Mouse (Mus musculus) neural tube, embryonic 12.5 days (tissue): ENCODE measurements around the gene Tmem220. TPM values are rescaled to one million over a fixed set of nuclear protein-coding genes. Genes with fewer than 3 reads are reported as not detected.

Source experiments
- ATAC-seq: fragments of 200-750 bp; cut with Nextera tagmentation; 2 replicates; pipeline ENCODE4 v1.8.0; 2017; ENCODE audit warnings: low read depth, mild to moderate bottlenecking, moderate TSS enrichment, moderate library complexity; ENCODE audit not compliant: low FRiP score
- H3K27ac ChIP-seq: fragments of 300-500 bp; sonication (generic); 2 replicates; pipeline ENCODE4 v1.5.1; 2016
- H3K27me3 ChIP-seq: fragments of 300-500 bp; sonication (generic); replicated peaks from 2 replicates; pipeline ENCODE4 v1.6.1; 2016; ENCODE audit warnings: mild to moderate bottlenecking
- H3K36me3 ChIP-seq: fragments of 300-500 bp; sonication (generic); 2 replicates; pipeline ENCODE4 v1.6.1; 2016; ENCODE audit warnings: mild to moderate bottlenecking
- H3K4me1 ChIP-seq: fragments of 300-500 bp; sonication (generic); 2 replicates; pipeline ENCODE4 v1.6.1; 2016
- H3K4me2 ChIP-seq: fragments of 300-500 bp; sonication (generic); replicated peaks from 2 replicates; pipeline ENCODE4 v1.6.1; 2016; ENCODE audit warnings: mild to moderate bottlenecking
- H3K4me3 ChIP-seq: fragments of 300-500 bp; sonication (generic); 2 replicates; pipeline ENCODE4 v1.5.1; 2016
- H3K9ac ChIP-seq: fragments of 300-500 bp; sonication (generic); 2 replicates; pipeline ENCODE4 v1.6.1; 2016; ENCODE audit warnings: mild to moderate bottlenecking
- H3K9me3 ChIP-seq: fragments of 300-500 bp; sonication (generic); 2 replicates; pipeline ENCODE4 v1.6.1; 2016; ENCODE audit warnings: mild to moderate bottlenecking
- WGBS: fragments of 180-500 bp; shearing (Covaris S2); methylation state at CpG from one replicate; pipeline ENCODE4 v1.1.7; 2016; 5-methylcytosine and 5-hydroxymethylcytosine counted together
- polyA plus RNA-seq: library from polyadenylated mRNA; unstranded; fragments of >200 nt; fragmentation: Nextera tagmentation; extraction: Ambion mirVana; gene quantifications from 2 replicates; pipeline ENCODE4 v1.2.1, GENCODE M21; 2016

Gene Tmem220
- polyA plus RNA-seq, 1 experiment from 2014 or later = 1.1 TPM

DNA sequence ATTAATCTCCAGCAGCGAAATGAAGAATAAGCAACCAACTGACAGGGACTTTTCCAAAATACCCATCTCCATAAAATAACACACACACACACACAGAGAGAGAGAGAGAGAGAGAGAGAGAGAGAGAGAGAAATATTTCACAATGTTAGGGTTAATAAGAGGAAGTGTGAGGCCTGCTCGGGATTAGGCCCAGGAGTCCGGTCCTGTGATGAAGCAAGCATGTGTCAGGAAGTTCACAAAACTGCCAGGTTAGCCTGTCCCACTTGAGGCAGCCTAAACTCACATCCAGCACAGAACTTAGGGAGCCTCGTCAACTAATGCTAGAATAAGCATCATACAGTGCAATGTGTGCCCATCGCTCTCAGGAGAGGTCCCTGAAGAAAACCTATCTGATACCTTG is 22.2 kb downstream of the Tmem220 start:
- H3K9me3 ChIP-seq = no peaks in the 10 kb centered on the region
- no peak overlapping the region for H3K4me3 ChIP-seq
- peaks cover 14% of the 10 kb centered on the region for H3K36me3 ChIP-seq
- peaks cover 4% of the 10 kb centered on the region for H3K4me1 ChIP-seq
- WGBS = 94% methylated on average over 5 of the region's 5 CpGs
- H3K27me3 ChIP-seq = no peaks in the 10 kb centered on the region
- no peak overlapping the region for H3K4me2 ChIP-seq
- no peak overlapping the region for H3K9ac ChIP-seq
- no peak for ATAC-seq
- H3K27ac ChIP-seq = no peak overlapping the region

DNA sequence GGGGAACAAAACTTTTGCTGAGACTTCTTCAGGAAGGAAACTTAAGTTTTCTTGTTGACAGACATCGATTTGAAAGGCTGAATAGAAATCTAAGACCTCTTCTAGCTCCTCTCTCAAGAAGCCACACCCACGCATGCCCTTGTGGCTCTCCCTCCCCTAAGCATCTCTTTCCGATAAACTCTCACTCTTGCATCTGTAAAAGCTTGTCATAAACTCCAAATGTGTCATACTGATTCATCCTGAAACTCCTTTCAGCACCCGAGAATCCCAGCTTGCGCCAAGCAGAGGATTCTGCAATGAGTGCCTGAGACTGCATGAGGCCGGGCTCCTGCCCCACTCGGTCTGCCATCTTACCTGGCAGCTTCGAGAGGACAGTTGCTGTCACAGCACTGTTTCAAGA is 23.5 kb downstream of the Tmem220 start:
- WGBS = 92% methylated on average over 8 of the region's 8 CpGs
- peaks cover 10% of the 10 kb centered on the region for H3K4me1 ChIP-seq

DNA sequence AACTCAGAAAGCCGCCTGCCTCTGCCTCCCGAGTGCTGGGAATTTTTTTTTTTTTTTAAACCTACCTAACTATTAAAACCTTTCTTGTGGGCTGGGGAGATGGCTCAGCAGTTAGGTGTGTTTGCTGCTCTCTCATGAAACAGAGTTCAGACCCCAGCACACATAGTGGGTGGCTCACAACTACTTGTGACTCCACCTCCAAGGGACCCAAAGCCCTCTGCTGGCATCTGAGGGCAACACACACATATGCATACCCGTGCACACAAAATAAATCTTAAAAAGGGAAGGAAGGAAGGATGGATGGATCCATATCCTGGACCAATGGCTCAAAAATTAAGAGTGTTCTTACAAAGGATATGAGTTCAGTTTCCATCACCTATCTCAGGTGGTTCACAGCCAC is 24.3 kb downstream of the Tmem220 start:
- no peak overlapping the region for H3K27ac ChIP-seq
- H3K4me3 ChIP-seq = no peak overlapping the region
- H3K4me2 ChIP-seq = no peak overlapping the region
- WGBS = 92% methylated on average over 3 of the region's 3 CpGs
- H3K36me3 ChIP-seq = peaks cover 14% of the 10 kb centered on the region
- no peak overlapping the region for H3K9ac ChIP-seq
- ATAC-seq = no peak
- no peaks in the 10 kb centered on the region for H3K27me3 ChIP-seq
- no peaks in the 10 kb centered on the region for H3K9me3 ChIP-seq
- peaks cover 16% of the 10 kb centered on the region for H3K4me1 ChIP-seq

More for the DNA sequence above, 23.5 kb downstream of the Tmem220 start:
- Histone ChIP-seq H3K4me3 (no peak overlapping the region), H3K36me3 (peaks cover 14% of the 10 kb centered on the region), H3K4me2 (no peak overlapping the region), H3K27me3 (no peaks in the 10 kb centered on the region), H3K9ac (no peak overlapping the region), H3K9me3 (no peaks in the 10 kb centered on the region), H3K27ac (no peak overlapping the region)
- no peak for ATAC-seq

DNA sequence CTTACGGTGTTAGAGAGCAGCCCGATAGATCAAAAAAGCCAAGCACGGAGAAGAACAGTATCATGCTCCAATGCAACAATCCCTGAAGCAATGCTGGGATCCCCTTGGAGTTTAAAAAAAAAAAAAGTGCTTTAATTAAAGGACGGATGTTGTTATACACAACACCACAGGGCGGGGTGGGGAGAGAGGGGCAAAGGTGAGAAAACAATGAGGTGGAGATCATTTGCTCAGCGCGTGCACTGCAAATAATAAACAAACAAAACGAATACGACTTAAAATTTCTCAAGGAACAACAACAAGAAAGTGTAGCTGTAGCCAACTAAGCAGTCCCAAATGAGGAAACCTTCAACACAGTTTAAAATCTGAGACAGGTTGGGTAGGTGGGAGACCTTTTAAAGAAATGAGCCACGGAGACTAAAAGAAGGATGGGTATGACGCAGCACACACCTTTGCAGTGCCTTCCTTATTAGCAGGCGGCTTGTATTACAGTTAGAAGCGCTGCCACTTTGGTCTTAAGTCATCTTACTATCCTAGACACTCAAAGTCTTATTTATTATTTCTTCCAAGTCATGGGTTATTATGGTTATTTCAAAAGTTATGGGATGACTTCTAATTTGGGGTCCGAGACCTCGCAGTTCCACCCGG is 26.8 kb downstream of the Tmem220 start:
- Histone ChIP-seq H3K36me3 (peaks cover 22% of the 10 kb centered on the region), H3K4me2 (peak overlapping the region; percentile 77), H3K4me1 (peaks cover 16% of the 10 kb centered on the region), H3K27ac (peak overlapping the region; percentile 60; the same call in 1 of the 2 replicates), H3K9me3 (no peaks in the 10 kb centered on the region), H3K4me3 (peak overlapping the region; percentile 90), H3K9ac (peak overlapping the region; percentile 79), H3K27me3 (no peaks in the 10 kb centered on the region)
- peak; percentile 55; the same call in 1 of the 2 replicates for ATAC-seq
- 9% methylated on average over 16 of the region's 16 CpGs for WGBS

DNA sequence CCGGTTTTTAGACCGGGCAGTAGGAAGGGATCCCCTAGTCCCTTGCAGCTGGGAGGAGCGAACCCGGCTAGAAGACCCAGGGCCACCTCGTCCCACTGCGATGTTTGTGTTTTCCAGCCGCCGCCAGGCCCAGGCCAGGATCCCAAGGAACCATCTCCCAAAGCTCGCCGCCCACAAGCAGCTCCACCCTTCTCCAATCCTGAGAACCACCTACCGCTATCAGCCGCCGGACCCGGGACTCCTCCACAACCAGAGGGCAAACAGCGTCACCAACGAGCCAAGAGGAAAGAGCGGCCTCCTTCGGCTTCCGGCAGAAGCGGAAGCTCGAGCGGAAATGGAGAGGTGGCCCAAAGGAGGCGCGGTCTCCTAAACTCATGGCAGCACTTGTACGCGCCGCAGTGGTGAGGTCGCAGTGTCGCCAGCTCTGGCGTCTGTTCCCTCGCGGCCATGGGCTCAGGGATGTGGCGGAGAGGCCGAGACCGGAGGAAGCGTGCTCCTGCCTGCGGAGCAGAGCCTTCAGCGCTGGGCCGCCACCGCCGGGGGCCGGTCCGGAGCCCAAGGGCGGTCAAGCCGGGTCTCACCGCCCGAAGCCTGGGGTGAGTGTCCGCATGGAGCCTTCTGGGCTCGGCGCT is 27.5 kb downstream of the Tmem220 start, which contains the start of the genes Adprm and Sco1:
Gene Adprm, minus strand, starts transcription at position 274 of the 632 bp plus-strand sequence.
Gene Sco1, plus strand, starts transcription at position 350 of the 632 bp plus-strand sequence.
- H3K4me2 ChIP-seq = peak within 1 kb of the TSS; percentile 77
- no peaks in the 10 kb centered on the region for H3K27me3 ChIP-seq
- H3K9me3 ChIP-seq = no peaks in the 10 kb centered on the region
- ATAC-seq = peak; percentile 92
- peak within 1 kb of the TSS; percentile 90 for H3K4me3 ChIP-seq
- H3K4me1 ChIP-seq = peaks cover 16% of the 10 kb centered on the region
- peak within 1 kb of the TSS; percentile 60 for H3K27ac ChIP-seq
- H3K36me3 ChIP-seq = peaks cover 26% of the 10 kb centered on the region
- peak within 1 kb of the TSS; percentile 79 for H3K9ac ChIP-seq
- under 1% methylated on average over 50 of the region's 50 CpGs for WGBS

DNA sequence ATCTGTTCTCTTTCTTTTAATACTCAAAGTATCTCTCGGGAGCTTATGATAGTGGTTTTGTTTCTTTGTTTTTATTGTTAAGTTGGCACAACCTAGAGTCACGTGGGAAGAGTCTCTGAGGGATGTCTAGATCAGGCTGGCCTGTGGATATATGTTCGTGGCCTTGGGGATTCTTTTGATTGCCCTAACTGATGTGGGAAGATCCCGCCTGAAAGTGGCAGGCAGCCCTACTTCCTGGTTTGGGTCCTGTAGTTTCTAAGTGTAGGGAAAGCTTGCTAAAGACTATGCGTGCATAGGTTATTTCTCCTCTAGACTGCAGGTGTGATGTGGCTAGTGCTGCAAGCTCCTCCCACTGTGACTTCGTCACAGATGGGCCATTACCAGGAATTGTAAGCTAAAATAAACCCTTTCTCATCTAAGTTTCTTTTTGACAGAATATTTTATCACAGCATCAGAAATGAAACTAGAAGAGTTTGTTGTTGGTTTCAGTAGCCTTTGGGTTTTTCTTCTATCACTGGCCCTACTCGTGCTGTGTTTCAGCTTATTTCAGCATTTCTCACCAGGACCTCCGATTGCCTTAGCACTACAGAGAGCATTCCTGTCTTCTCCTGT is 29.9 kb downstream of the Tmem220 start:
- peaks cover 16% of the 10 kb centered on the region for H3K4me1 ChIP-seq
- H3K9me3 ChIP-seq = no peaks in the 10 kb centered on the region
- no peak overlapping the region for H3K9ac ChIP-seq
- ATAC-seq = no peak
- H3K4me3 ChIP-seq = no peak overlapping the region
- H3K4me2 ChIP-seq = no peak overlapping the region
- 92% methylated on average over 8 of the region's 8 CpGs for WGBS
- no peaks in the 10 kb centered on the region for H3K27me3 ChIP-seq
- H3K36me3 ChIP-seq = peaks cover 42% of the 10 kb centered on the region
- no peak overlapping the region for H3K27ac ChIP-seq

DNA sequence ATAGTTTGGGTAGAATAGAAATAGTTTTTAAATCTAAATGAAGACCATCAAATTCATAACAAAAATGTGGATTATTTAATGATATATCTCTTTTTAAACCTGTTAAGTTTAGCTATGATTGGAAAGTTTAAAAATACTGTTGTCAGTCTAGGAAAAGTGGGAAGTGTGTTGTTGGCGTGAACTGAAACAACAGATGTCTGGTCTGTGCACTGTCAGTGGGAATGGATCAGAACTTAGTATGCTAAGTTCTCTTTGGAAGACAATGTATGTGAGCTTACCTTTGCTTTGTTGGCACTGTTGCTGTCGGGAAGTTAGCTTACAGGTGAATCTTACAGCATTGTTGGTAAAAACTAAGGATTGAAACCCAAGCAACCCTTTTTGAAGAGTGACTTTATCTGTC is 36.4 kb downstream of the Tmem220 start:
- no peak overlapping the region for H3K4me2 ChIP-seq
- H3K27me3 ChIP-seq = no peaks in the 10 kb centered on the region
- H3K9me3 ChIP-seq = no peaks in the 10 kb centered on the region
- 94% methylated on average over 2 of the region's 2 CpGs for WGBS
- H3K4me1 ChIP-seq = no peaks in the 10 kb centered on the region
- H3K27ac ChIP-seq = no peak overlapping the region
- H3K36me3 ChIP-seq = peaks cover 79% of the 10 kb centered on the region
- no peak overlapping the region for H3K4me3 ChIP-seq
- no peak overlapping the region for H3K9ac ChIP-seq
- no peak for ATAC-seq

DNA sequence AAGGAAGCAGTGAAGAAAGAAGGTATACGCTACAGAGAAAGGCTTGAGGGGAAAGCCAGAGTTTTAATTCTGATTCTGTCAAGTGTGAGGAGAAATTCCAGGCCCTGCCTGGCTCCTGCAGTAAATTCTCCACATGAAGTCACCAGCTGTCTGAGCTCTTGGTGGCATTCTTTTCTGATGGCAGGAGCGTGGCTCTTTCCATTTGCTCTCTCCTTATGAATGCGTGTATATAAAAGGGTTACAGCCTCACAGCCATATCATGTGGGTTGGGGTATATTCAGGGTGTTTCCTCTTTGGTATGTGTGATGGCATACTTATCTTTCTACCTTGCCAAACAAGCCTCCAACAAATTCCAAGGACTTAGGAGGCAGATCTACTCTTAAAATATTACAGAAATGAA is 37.8 kb downstream of the Tmem220 start:
- Histone ChIP-seq H3K9ac (no peak overlapping the region), H3K4me2 (no peak overlapping the region), H3K4me1 (no peaks in the 10 kb centered on the region), H3K27me3 (no peaks in the 10 kb centered on the region), H3K9me3 (no peaks in the 10 kb centered on the region), H3K27ac (no peak overlapping the region), H3K36me3 (peaks cover 74% of the 10 kb centered on the region), H3K4me3 (no peak overlapping the region)
- 94% methylated on average over 3 of the region's 3 CpGs for WGBS
- no peak for ATAC-seq

DNA sequence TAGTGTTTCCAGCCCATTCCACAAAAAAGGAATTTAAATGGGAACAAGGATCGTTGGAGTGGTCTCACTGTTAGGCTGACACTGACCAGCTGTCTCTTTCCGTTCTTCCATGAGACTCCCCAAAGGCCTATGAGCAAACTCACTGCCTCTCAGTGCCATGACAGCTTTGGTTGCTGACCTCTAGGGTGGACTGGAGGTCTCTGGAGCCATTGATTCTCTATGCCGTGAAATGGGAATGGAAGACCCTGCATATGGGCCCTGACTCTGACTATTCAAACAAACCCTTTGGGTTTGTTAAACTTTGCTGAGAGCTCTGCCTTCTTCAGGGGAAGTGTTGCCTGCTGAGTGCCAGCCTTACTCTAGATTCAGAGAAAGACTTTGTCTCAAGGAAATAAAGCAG is 42.8 kb downstream of the Tmem220 start:
- ATAC-seq = no peak
- Histone ChIP-seq H3K27me3 (no peaks in the 10 kb centered on the region), H3K36me3 (peaks cover 40% of the 10 kb centered on the region)

DNA sequence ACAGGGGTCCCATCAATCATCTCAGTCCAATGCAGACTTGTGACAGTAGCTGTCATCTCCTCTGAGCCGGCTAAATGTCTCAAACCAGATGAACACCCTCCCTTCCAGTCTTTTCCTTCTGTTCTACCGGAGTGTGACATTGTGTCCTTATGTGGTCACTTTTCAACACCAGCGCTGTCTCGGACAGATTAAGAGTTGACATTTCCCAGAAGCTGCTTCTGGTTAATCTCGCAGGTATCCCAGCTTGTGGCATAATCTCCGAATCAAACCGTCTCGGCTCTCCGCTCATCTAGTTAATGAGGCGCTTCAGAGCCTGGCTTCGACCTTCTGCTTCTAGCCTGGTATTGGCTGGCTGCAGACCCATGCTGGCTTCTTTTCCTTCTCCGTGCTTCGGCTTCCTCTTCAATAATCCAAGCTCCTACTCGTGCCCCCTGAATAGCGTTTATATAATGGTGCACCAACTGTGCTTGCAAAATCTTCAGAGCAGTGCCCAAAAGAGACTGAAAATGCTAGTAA is 47.7 kb downstream of the Tmem220 start:
- WGBS = 72% methylated on average over 15 of the region's 15 CpGs
- no peak overlapping the region for H3K4me3 ChIP-seq
- no peaks in the 10 kb centered on the region for H3K27me3 ChIP-seq
- H3K36me3 ChIP-seq = no peaks in the 10 kb centered on the region
- no peak overlapping the region for H3K9ac ChIP-seq
- 0 out of 2 replicates have a peak, but pooled peaks cover 4% of the 10 kb centered on the region for H3K4me1 ChIP-seq
- H3K4me2 ChIP-seq = no peak overlapping the region
- H3K9me3 ChIP-seq = no peaks in the 10 kb centered on the region
- no peak for ATAC-seq
- H3K27ac ChIP-seq = no peak overlapping the region

More for the DNA sequence above, 42.8 kb downstream of the Tmem220 start:
- WGBS = 91% methylated on average over 3 of the region's 3 CpGs
- Histone ChIP-seq H3K4me2 (no peak overlapping the region), H3K9me3 (no peaks in the 10 kb centered on the region), H3K4me1 (no peaks in the 10 kb centered on the region), H3K27ac (no peak overlapping the region), H3K4me3 (no peak overlapping the region), H3K9ac (no peak overlapping the region)

DNA sequence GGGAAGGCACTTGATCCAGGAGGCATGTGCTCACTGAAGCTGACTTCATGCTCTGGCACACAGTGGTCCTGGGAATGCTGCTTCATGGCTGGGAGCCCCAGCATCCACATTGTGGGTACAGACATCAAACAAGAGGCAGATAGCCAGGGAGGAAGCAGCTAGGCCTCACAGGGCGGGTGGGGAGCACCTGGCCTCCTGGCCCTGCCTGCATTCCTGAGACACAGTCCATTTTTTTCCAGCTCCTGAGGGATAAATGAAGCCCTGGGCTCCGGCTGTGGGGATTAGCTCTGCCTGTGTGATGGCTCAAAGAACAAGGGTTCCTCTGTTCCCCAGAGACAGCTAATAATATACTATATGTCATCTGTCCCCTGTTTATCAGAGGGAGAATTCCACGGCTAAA is 50.1 kb downstream of the Tmem220 start:
- H3K9ac ChIP-seq = no peak overlapping the region
- H3K36me3 ChIP-seq = no peaks in the 10 kb centered on the region
- H3K27me3 ChIP-seq = no peaks in the 10 kb centered on the region
- no peaks in the 10 kb centered on the region for H3K9me3 ChIP-seq
- 39% methylated on average over 3 of the region's 3 CpGs for WGBS
- no peak overlapping the region for H3K4me2 ChIP-seq
- H3K4me1 ChIP-seq = peaks cover 8% of the 10 kb centered on the region; the same call in 1 of the 2 replicates
- H3K4me3 ChIP-seq = no peak overlapping the region
- no peak overlapping the region for H3K27ac ChIP-seq
- no peak for ATAC-seq

DNA sequence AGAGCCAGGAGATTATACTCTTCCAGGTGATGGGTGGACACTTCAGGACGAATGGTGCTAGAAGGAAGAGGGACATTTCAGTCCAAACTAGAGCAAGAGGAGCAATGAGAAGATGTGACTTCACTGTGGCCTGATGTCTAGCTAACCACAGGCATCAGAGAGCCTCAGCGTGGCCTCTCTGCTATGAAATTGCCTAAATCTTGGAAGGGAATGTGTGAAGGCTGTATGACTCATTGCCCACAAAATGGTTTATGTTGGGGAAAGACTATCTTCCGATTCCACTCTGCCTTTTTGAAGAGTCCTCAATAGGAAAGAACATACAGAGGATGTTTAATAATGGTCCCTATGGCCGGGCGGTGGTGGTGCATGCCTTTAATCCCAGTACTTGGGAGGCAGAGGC is 51.8 kb downstream of the Tmem220 start:
- 92% methylated on average over 5 of the region's 5 CpGs for WGBS
- no peak for ATAC-seq
- no peaks in the 10 kb centered on the region for H3K36me3 ChIP-seq
- H3K4me3 ChIP-seq = no peak overlapping the region
- H3K4me2 ChIP-seq = no peak overlapping the region
- H3K27me3 ChIP-seq = no peaks in the 10 kb centered on the region
- H3K9me3 ChIP-seq = no peaks in the 10 kb centered on the region
- no peak overlapping the region for H3K27ac ChIP-seq
- no peak overlapping the region for H3K9ac ChIP-seq
- peaks cover 18% of the 10 kb centered on the region; the same call in 1 of the 2 replicates for H3K4me1 ChIP-seq
